Mouse (Mus musculus) bone marrow macrophage, adult 2 months (primary cell): Measurements from ENCODE around the gene Prpf4. TPM values are rescaled to one million over a fixed set of nuclear protein-coding genes. Genes with fewer than 3 reads are reported as not detected.

ENCODE experiments used
- H3K27ac ChIP-seq: 2 replicates; pipeline ENCODE4 v1.5.1; 2012; ENCODE audit warnings: low read depth, low read length; ENCODE audit not compliant: insufficient read depth
- H3K4me1 ChIP-seq: 2 replicates; pipeline ENCODE4 v1.6.1; 2012; ENCODE audit warnings: low read length; ENCODE audit not compliant: control insufficient read depth, insufficient read depth
- H3K4me3 ChIP-seq: 2 replicates; pipeline ENCODE4 v1.5.1; 2012; ENCODE audit warnings: mild to moderate bottlenecking, low read length, moderate library complexity; ENCODE audit not compliant: insufficient read depth
- CTCF ChIP-seq: IDR thresholded peaks from 2 replicates; pipeline ENCODE4 v1.5.1; 2012; ENCODE audit warnings: low read depth, mild to moderate bottlenecking, low read length, moderate library complexity
- POLR2A ChIP-seq: IDR thresholded peaks from 2 replicates; pipeline ENCODE4 v1.6.1; 2012; ENCODE audit warnings: mild to moderate bottlenecking, low read depth, low read length, borderline replicate concordance
- polyA plus RNA-seq: library from polyadenylated mRNA; stranded (reverse); fragments of >200 nt; gene quantifications from 2 replicates; pipeline ENCODE4 v1.2.4, GENCODE M21; 2012; ENCODE audit not compliant: missing spikeins, insufficient read depth, insufficient read length

Gene Prpf4
- polyA plus RNA-seq, result 10.1 and 10.9 TPM in 2 replicates

DNA sequence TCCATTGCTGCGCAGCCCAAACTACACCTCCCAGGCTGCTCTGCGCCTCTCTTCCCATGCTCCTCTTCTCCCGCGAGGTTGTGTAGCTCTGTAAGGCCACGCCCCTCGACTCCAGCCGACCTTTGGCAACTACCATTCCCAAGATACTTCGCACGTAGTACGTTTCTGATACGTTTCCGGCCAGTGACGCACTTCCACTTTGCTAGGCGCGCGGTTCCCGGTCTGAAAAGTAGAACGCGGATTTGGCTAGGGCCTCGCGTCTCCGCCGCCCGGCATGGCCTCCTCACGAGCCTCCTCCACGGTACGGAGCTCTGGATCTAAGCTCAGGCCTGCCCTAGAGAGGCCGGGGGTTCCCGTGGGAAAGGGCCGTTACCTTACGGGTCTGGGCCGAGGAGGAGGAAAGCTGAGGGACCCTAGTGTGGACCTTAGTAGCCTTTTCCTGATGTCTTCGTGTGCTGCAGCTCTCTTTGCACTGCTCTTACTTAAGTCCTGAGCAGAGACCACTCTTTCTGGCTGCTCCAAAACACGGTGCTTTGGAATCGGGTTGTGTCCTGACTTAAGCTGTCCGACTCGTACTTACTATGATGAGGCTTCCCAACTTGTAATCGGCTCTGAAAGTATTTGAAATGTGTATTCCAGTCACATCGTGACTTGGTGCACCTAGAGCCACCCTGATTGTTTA, at the start of gene Prpf4, which contains the start of gene Cdc26:
Gene Prpf4, plus strand, starts transcription at position 197 of the 682 bp plus-strand sequence.
Gene Cdc26, minus strand, starts transcription at position 42 of the 682 bp plus-strand sequence.
- Histone ChIP-seq H3K4me3 (peak within 1 kb of the TSS; percentile 89), H3K4me1 (peaks cover 10% of the 10 kb centered on the region), H3K27ac (peak within 1 kb of the TSS; percentile 84)
- TF ChIP-seq CTCF (no peak), POLR2A (no peak)

DNA sequence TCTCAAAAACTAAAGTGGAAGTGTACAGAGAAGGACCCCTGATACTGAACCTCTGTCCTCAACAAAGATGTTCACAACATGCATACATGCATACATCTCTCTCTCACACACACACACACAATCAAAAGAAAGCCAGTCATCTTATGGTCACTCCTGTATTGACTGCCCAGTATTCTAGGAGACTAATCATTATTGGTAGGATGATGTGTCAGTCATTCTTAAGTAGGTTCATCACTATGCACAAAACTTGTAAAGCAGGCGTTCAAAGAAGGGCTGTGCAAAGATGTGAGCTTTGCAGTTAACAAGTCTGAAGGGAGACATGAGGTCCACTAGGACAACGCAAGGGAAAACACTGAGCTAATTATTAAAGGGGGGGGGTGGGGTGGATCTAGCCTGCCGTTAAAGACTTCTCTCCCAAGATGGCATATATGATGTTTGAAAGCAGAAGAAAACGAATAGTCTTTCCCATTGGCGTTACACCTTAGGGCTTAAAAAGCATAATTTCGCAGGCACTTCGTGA, 49.3 kb upstream of the Prpf4 start:
- H3K27ac ChIP-seq, result peak overlapping the region; percentile 97
- H3K4me1 ChIP-seq, result peaks cover 31% of the 10 kb centered on the region
- H3K4me3 ChIP-seq, result peak overlapping the region; percentile 74
- no peak for TF ChIP-seq POLR2A
- no peak for TF ChIP-seq CTCF

GRCm38 (mm10) chr4:62360088-62360804, 48.4 kb upstream of the Prpf4 start, which contains the start of the genes Fkbp15 and Slc31a1:
Fkbp15 (minus strand) TSS chr4:62360548.
Slc31a1 (plus strand) TSS chr4:62360727.
- peaks cover 26% of the 10 kb centered on the region for H3K4me1 ChIP-seq
- TF ChIP-seq CTCF, result no peak
- no peak; the same call in 1 of the 2 replicates for TF ChIP-seq POLR2A
- peak within 1 kb of the TSS; percentile 97 for H3K27ac ChIP-seq
- H3K4me3 ChIP-seq, result peak within 1 kb of the TSS; percentile 77

GRCm38 (mm10) chr4:62360805-62361455, 47.7 kb upstream of the Prpf4 start:
- H3K4me3 ChIP-seq, result peak overlapping the region; percentile 77
- no peak for TF ChIP-seq POLR2A
- TF ChIP-seq CTCF, result no peak
- H3K4me1 ChIP-seq, result peaks cover 24% of the 10 kb centered on the region
- peak overlapping the region; percentile 50 for H3K27ac ChIP-seq

DNA sequence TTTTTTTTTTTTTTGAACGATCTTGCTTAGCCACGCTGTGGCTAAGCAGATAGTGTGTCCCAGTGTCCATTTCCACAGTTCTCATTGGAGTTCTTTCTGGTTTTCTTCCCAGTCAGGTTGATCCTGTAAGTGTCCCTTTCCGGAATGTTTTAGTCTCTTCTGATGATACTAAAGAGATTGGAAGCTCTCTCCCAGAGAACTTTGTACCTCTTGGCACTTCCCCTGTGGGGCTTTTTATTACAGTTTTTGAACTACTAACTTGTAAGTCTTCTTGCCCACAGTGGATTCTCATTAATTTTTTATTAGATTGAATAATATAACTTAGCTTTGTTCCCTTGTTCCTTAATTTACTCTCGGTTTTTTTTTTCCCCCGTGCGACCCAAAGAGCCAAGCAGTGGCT, 47.0 kb upstream of the Prpf4 start:
- Histone ChIP-seq H3K4me1 (peaks cover 20% of the 10 kb centered on the region), H3K27ac (no peak overlapping the region), H3K4me3 (peak overlapping the region; percentile 77)
- TF ChIP-seq CTCF (no peak), POLR2A (no peak)

GRCm38 (mm10) chr4:62361997-62362396, 46.6 kb upstream of the Prpf4 start:
- H3K4me3 ChIP-seq, result peak overlapping the region; percentile 77; the same call in 1 of the 2 replicates
- no peak for TF ChIP-seq CTCF
- no peak for TF ChIP-seq POLR2A
- H3K4me1 ChIP-seq, result peaks cover 18% of the 10 kb centered on the region
- H3K27ac ChIP-seq, result no peak overlapping the region

- Histone ChIP-seq H3K4me1 (peaks cover 17% of the 10 kb centered on the region), H3K4me3 (no peak overlapping the region)
- TF ChIP-seq POLR2A (no peak), CTCF (no peak)
These were observed 46.2 kb upstream of the Prpf4 start for GRCm38 (mm10) chr4:62362437-62362836.

GRCm38 (mm10) chr4:62364299-62364698, 44.3 kb upstream of the Prpf4 start:
- Histone ChIP-seq H3K4me3 (no peak overlapping the region), H3K27ac (no peak overlapping the region), H3K4me1 (peaks cover 20% of the 10 kb centered on the region)
- no peak for TF ChIP-seq POLR2A
- TF ChIP-seq CTCF, result no peak

More at GRCm38 (mm10) chr4:62362437-62362836, 46.2 kb upstream of the Prpf4 start:
- no peak overlapping the region for H3K27ac ChIP-seq

GRCm38 (mm10) chr4:62366291-62366690, 42.3 kb upstream of the Prpf4 start:
- Histone ChIP-seq H3K4me1 (peaks cover 30% of the 10 kb centered on the region), H3K4me3 (no peak overlapping the region), H3K27ac (no peak overlapping the region)
- TF ChIP-seq CTCF (no peak), POLR2A (no peak)

DNA sequence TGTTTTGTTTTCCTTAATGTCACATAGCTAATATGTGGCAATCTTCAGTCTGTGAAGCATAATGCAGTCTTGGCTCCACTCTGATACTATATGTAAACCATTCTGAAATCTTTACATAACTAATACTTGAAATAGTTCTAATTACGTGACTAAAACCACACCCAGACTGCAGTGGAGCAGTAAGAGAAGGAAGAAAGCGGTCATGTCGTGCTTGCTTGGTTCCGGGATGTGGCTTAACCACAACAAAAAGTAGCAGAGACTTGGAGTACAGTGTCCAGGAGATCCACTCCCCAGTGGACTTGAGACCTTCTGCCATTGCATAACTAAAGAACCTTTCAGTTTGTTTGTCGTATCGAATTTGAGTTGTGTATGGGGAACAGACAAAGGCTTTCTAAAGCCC, 41.0 kb upstream of the Prpf4 start:
- Histone ChIP-seq H3K4me3 (no peak overlapping the region), H3K4me1 (peaks cover 28% of the 10 kb centered on the region), H3K27ac (no peak overlapping the region)
- no peak for TF ChIP-seq POLR2A
- no peak for TF ChIP-seq CTCF
